Mouse (Mus musculus): ENCODE data around the gene Plod1.

DNA sequence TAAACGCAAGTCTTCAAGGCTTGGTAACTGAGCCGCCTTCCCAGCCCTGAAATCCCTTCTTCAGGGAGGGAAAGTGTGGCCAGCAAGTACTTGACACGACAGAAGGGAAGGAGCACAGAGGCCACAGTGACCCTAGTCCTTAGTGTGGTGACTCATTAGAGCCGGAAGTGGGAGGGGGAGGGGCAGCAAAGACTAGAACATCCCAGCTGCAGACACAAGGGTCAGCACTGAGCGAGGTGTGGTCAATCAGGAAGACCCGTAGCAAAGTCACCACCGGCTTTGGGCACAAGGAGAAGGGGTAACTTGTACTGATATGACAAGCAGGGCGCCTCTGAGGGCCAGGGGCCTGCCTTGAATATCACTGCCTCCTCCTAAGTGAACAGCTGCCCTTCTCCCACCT is 8.9 kb downstream of the Plod1 start:
- TF ChIP-seq CTCF (IDR thresholded peaks at IDR 0.05; ENCODE audit: extremely low read depth, insufficient read depth, insufficient read length, insufficient replicate concordance) = no peak
- no peak for TF ChIP-seq POLR2A (IDR thresholded peaks at IDR 0.05; ENCODE audit: low read depth, low read length)

All from spleen, adult 2 months (tissue).